Mouse (Mus musculus) embryonic facial prominence, embryonic 10.5 days (tissue): ENCODE data around the gene Ctdsp2. TPM values are rescaled to one million over a fixed set of nuclear protein-coding genes. Genes with fewer than 3 reads are reported as not detected.
A peak's percentile ranks its signal among the peaks of the same experiment; 100 is the strongest.

Experiments used
- DNase-seq: peaks from one replicate; pipeline ENCODE4 v3.0.0-alpha.2; 2017; ENCODE audit warnings: low spot score
- H3K27ac ChIP-seq: fragments of 300-500 bp; sonication (generic); replicated peaks from 2 replicates; pipeline ENCODE4 v1.5.1; 2016; ENCODE audit warnings: mild to moderate bottlenecking
- H3K27me3 ChIP-seq: fragments of 300-500 bp; sonication (generic); replicated peaks from 2 replicates; pipeline ENCODE4 v1.6.1; 2016; ENCODE audit warnings: low read depth, mild to moderate bottlenecking; ENCODE audit not compliant: poor library complexity, severe bottlenecking
- H3K36me3 ChIP-seq: fragments of 300-500 bp; sonication (generic); replicated peaks from 2 replicates; pipeline ENCODE4 v1.6.1; 2016; ENCODE audit warnings: mild to moderate bottlenecking, moderate library complexity
- H3K4me1 ChIP-seq: fragments of 300-500 bp; sonication (generic); 2 replicates; pipeline ENCODE4 v1.6.1; 2016
- H3K4me3 ChIP-seq: fragments of 300-500 bp; sonication (generic); 2 replicates; pipeline ENCODE4 v1.5.1; 2016; ENCODE audit warnings: mild to moderate bottlenecking, moderate library complexity
- H3K9me3 ChIP-seq: fragments of 300-500 bp; sonication (generic); 2 replicates; pipeline ENCODE4 v1.6.1; 2016; ENCODE audit warnings: mild to moderate bottlenecking
- WGBS: fragments of 180-500 bp; shearing (Covaris S2); methylation state at CpG from one replicate; pipeline ENCODE4 v1.1.7; 2016; 5-methylcytosine and 5-hydroxymethylcytosine counted together
- polyA plus RNA-seq: library from polyadenylated mRNA; unstranded; fragments of >200 nt; fragmentation: Nextera tagmentation; extraction: Ambion mirVana; gene quantifications from 2 replicates; pipeline ENCODE4 v1.2.1, GENCODE M21; 2016

Ctdsp2 gene
- polyA plus RNA-seq, 1 experiment from 2014 or later: 49.3 TPM

GRCm38 (mm10) chr10:127002056-127002455 is 23.5 kb downstream of the Ctdsp2 start:
- Histone ChIP-seq H3K9me3 (no peaks in the 10 kb centered on the region), H3K36me3 (peaks cover 36% of the 10 kb centered on the region), H3K27me3 (no peaks in the 10 kb centered on the region), H3K4me3 (no peak overlapping the region), H3K4me1 (peaks cover 6% of the 10 kb centered on the region; the same call in 1 of the 2 replicates), H3K27ac (no peak overlapping the region)
- no peak for DNase-seq
- 83% methylated on average over 1 of the region's 1 CpGs for WGBS

- no peak overlapping the region for H3K27ac ChIP-seq
- peaks cover 6% of the 10 kb centered on the region; the same call in 1 of the 2 replicates for H3K4me1 ChIP-seq
- no peak for DNase-seq
- no peaks in the 10 kb centered on the region for H3K9me3 ChIP-seq
- H3K36me3 ChIP-seq: peaks cover 29% of the 10 kb centered on the region
- no peak overlapping the region for H3K4me3 ChIP-seq
- WGBS: 94% methylated on average over 5 of the region's 5 CpGs
- no peaks in the 10 kb centered on the region for H3K27me3 ChIP-seq
Observed at GRCm38 (mm10) chr10:127002765-127003164, 24.2 kb downstream of the Ctdsp2 start.

- DNase-seq: no peak
- Histone ChIP-seq H3K27ac (no peak overlapping the region), H3K9me3 (no peaks in the 10 kb centered on the region), H3K27me3 (no peaks in the 10 kb centered on the region), H3K36me3 (peaks cover 23% of the 10 kb centered on the region), H3K4me3 (no peak overlapping the region), H3K4me1 (peaks cover 6% of the 10 kb centered on the region; the same call in 1 of the 2 replicates)
- WGBS: 84% methylated on average over 8 of the region's 8 CpGs
Observed at GRCm38 (mm10) chr10:127003334-127003733, 24.8 kb downstream of the Ctdsp2 start.

- peaks cover 6% of the 10 kb centered on the region; the same call in 1 of the 2 replicates for H3K4me1 ChIP-seq
- H3K27me3 ChIP-seq: no peaks in the 10 kb centered on the region
- peaks cover 19% of the 10 kb centered on the region for H3K36me3 ChIP-seq
- no peak for DNase-seq
- H3K27ac ChIP-seq: no peak overlapping the region
- no peak overlapping the region for H3K4me3 ChIP-seq
- no peaks in the 10 kb centered on the region for H3K9me3 ChIP-seq
- 86% methylated on average over 7 of the region's 7 CpGs for WGBS
Observed at GRCm38 (mm10) chr10:127003806-127004205, 25.3 kb downstream of the Ctdsp2 start.

GRCm38 (mm10) chr10:127016488-127016887 is 38.0 kb downstream of the Ctdsp2 start:
- H3K4me1 ChIP-seq: peaks cover 11% of the 10 kb centered on the region
- H3K9me3 ChIP-seq: no peaks in the 10 kb centered on the region
- H3K36me3 ChIP-seq: peaks cover 2% of the 10 kb centered on the region
- 54% methylated on average over 5 of the region's 5 CpGs for WGBS
- H3K4me3 ChIP-seq: no peak overlapping the region
- DNase-seq: peak; percentile 54
- H3K27ac ChIP-seq: no peak overlapping the region
- no peaks in the 10 kb centered on the region for H3K27me3 ChIP-seq

- H3K36me3 ChIP-seq: peaks cover 8% of the 10 kb centered on the region
- no peak for DNase-seq
- H3K9me3 ChIP-seq: no peaks in the 10 kb centered on the region
- H3K27ac ChIP-seq: no peak overlapping the region
- H3K4me1 ChIP-seq: peaks cover 11% of the 10 kb centered on the region
- WGBS: 25% methylated on average over 2 of the region's 2 CpGs
- H3K4me3 ChIP-seq: no peak overlapping the region
- H3K27me3 ChIP-seq: no peaks in the 10 kb centered on the region
Observed at GRCm38 (mm10) chr10:127017071-127017470, 38.6 kb downstream of the Ctdsp2 start.

- H3K27me3 ChIP-seq: no peaks in the 10 kb centered on the region
- WGBS: 84% methylated on average over 16 of the region's 16 CpGs
- no peak for DNase-seq
Observed at GRCm38 (mm10) chr10:127018422-127018821, 39.9 kb downstream of the Ctdsp2 start.

GRCm38 (mm10) chr10:127030336-127031296 is 52.1 kb downstream of the Ctdsp2 start, which contains the start of gene Tsfm:
Tsfm (minus strand) TSS chr10:127030840.
- Histone ChIP-seq H3K27ac (peak within 1 kb of the TSS; percentile 94), H3K27me3 (no peaks in the 10 kb centered on the region; the same call in 1 of the 2 replicates), H3K9me3 (no peaks in the 10 kb centered on the region), H3K4me1 (peaks cover 9% of the 10 kb centered on the region), H3K4me3 (peak within 1 kb of the TSS; percentile 94), H3K36me3 (peaks cover 39% of the 10 kb centered on the region)
- DNase-seq: peak; percentile 92
- WGBS: 6% methylated on average over 56 of the region's 56 CpGs

More at GRCm38 (mm10) chr10:127018422-127018821, 39.9 kb downstream of the Ctdsp2 start:
- no peak overlapping the region for H3K4me3 ChIP-seq
- no peak overlapping the region for H3K27ac ChIP-seq
- peaks cover 11% of the 10 kb centered on the region for H3K4me1 ChIP-seq
- H3K36me3 ChIP-seq: peaks cover 21% of the 10 kb centered on the region
- H3K9me3 ChIP-seq: no peaks in the 10 kb centered on the region

GRCm38 (mm10) chr10:127033301-127033741 is 54.8 kb downstream of the Ctdsp2 start:
- Histone ChIP-seq H3K4me3 (no peak overlapping the region), H3K27ac (no peak overlapping the region), H3K27me3 (no peaks in the 10 kb centered on the region; the same call in 1 of the 2 replicates), H3K9me3 (no peaks in the 10 kb centered on the region), H3K36me3 (peaks cover 12% of the 10 kb centered on the region), H3K4me1 (peaks cover 9% of the 10 kb centered on the region)
- no peak for DNase-seq
- 81% methylated on average over 8 of the region's 8 CpGs for WGBS

GRCm38 (mm10) chr10:127036273-127036672 is 57.8 kb downstream of the Ctdsp2 start:
- Histone ChIP-seq H3K9me3 (no peaks in the 10 kb centered on the region), H3K27ac (no peak overlapping the region), H3K27me3 (peaks cover 19% of the 10 kb centered on the region), H3K4me1 (peaks cover 9% of the 10 kb centered on the region; the same call in 1 of the 2 replicates), H3K36me3 (no peaks in the 10 kb centered on the region), H3K4me3 (no peak overlapping the region)
- DNase-seq: no peak
- 84% methylated on average over 12 of the region's 12 CpGs for WGBS

GRCm38 (mm10) chr10:127037641-127038040 is 59.1 kb downstream of the Ctdsp2 start:
- Histone ChIP-seq H3K4me1 (peaks cover 17% of the 10 kb centered on the region), H3K27me3 (peaks cover 19% of the 10 kb centered on the region), H3K9me3 (no peaks in the 10 kb centered on the region), H3K27ac (no peak overlapping the region), H3K36me3 (no peaks in the 10 kb centered on the region), H3K4me3 (no peak overlapping the region)
- WGBS: 76% methylated on average over 12 of the region's 12 CpGs
- DNase-seq: no peak

GRCm38 (mm10) chr10:127040569-127041214 is 62.2 kb downstream of the Ctdsp2 start:
- H3K4me1 ChIP-seq: peaks cover 23% of the 10 kb centered on the region
- DNase-seq: no peak
- WGBS: 2% methylated on average over 20 of the region's 20 CpGs
- peaks cover 19% of the 10 kb centered on the region for H3K27me3 ChIP-seq
- H3K36me3 ChIP-seq: peaks cover 20% of the 10 kb centered on the region
- peak overlapping the region; percentile 92 for H3K27ac ChIP-seq
- H3K9me3 ChIP-seq: no peaks in the 10 kb centered on the region
- peak overlapping the region; percentile 93 for H3K4me3 ChIP-seq
